Mouse (Mus musculus): Measurements from ENCODE around the gene Osgepl1. TPM values are rescaled to one million over a fixed set of nuclear protein-coding genes. Genes with fewer than 3 reads are reported as not detected.
"Not testable (repeated sequence)": the region's sequence is repeated elsewhere in the genome, so short reads cannot be mapped to it uniquely, and the experiment has no call there.

Gene Osgepl1
- 25.2 and 25.7 TPM in 2 replicates for polyA plus RNA-seq (2015; fragmentation: Nextera tagmentation; extraction: Ambion mirVana)

DNA sequence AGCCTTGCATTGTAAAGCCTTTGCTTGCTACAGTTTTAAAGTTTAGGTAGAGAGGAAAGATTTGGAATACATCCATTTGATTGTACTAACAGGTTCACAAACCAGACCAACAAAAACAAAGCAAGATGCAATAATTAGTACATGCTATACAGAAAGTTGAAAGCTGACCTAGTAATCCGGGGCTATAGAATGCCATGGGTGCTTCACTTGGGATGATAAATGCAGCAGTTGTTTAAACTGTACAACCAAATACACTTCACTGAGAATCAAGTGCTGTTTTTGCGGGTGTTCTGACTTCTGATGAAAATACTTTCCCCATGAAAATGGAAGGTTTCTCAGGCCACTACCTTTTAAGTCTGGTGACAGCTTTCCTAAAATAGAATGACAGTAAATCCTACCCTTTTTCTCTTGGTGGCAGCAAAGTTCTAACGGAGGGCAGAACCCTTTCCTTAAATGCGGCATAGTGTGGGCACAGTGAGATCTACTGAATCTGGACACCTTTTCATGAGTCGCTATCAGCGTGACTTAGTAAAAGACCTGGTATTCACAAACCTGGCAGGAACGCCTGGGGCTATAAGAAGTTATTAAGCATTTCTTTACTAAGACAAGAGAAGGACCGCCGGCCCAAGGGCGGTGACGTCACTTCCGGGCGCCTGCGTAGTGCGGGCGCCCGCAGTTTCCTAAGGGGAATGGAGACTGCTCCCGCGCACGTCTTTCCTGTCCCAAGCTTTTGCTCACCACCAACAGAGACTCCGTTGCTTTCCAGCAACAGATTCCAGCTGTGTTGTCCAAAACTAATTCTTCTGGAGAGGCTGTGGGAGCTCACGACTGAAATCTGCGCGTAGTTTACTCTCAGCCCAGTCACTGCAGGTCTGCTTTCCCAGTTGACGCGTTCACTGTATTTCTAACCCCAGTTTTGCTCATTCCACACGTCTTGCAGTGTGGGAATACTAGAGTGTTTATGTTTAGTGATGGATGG lies at the start of gene Osgepl1:
TSS of gene Osgepl1 (plus strand) at position 636 of the 979 bp plus-strand sequence.
- H3K36me3 ChIP-seq (ENCODE audit: control insufficient read depth, insufficient read depth, low read length) = peaks cover 6% of the 10 kb centered on the region; the same call in 1 of the 2 replicates
- H3K9me3 ChIP-seq (ENCODE audit: control insufficient read depth, low read length) = no peaks in the 10 kb centered on the region
- peak within 1 kb of the TSS; percentile 76 for H3K27ac ChIP-seq (ENCODE audit: low read length)
- H3K4me1 ChIP-seq (ENCODE audit: control insufficient read depth, insufficient read depth, low read length) = no peaks in the 10 kb centered on the region
- peak within 1 kb of the TSS; percentile 71 for H3K4me2 ChIP-seq (ENCODE audit: low read depth, low read length)
- peak within 1 kb of the TSS; percentile 75 for H3K9ac ChIP-seq (ENCODE audit: low read depth, low read length)
- peak; percentile 99 for ATAC-seq
- H3K4me3 ChIP-seq (ENCODE audit: low read length) = peak within 1 kb of the TSS; percentile 57
- 2% methylated on average over 27 of the region's 27 CpGs for WGBS
- H3K27me3 ChIP-seq (replicated peaks; ENCODE audit: control insufficient read depth, insufficient read depth, low read length) = no peaks in the 10 kb centered on the region

DNA sequence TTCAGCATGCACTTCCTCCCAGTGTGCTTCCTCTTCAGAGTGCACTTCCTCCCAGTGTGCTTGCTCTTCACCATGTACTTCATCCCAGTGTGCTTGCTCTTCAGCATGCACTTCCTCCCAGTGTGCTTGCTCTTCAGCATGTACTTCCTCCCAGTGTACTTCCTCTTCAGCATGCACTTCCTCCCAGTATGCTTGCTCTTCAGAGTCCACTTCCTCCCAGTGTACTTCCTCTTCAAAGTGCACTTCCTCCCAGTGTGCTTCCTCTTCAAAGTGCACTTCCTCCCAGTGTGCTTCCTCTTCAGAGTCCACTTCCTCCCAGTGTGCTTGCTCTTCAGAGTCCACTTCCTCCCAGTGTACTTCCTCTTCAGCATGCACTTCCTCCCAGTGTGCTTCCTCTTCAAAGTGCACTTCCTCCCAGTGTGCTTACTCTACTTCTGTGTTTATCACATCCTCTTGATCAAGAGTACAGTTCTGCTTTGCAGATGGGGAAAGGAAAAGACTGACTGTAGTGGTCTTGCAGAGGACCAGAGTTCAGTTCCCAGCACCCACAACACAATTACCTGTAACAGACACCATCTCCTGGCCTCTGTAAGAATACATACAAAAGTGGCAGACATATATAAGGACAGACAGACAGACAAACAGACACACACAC lies 48.3 kb upstream of the Osgepl1 start:
- H3K9ac ChIP-seq (ENCODE audit: low read depth, low read length); ATAC-seq; H3K27ac ChIP-seq (ENCODE audit: low read length); H3K4me1 ChIP-seq (ENCODE audit: control insufficient read depth, insufficient read depth, low read length); H3K4me3 ChIP-seq (ENCODE audit: low read length); H3K4me2 ChIP-seq (ENCODE audit: low read depth, low read length); H3K36me3 ChIP-seq (ENCODE audit: control insufficient read depth, insufficient read depth, low read length); H3K9me3 ChIP-seq (ENCODE audit: control insufficient read depth, low read length); H3K27me3 ChIP-seq (replicated peaks; ENCODE audit: control insufficient read depth, insufficient read depth, low read length): not testable (repeated sequence)

DNA sequence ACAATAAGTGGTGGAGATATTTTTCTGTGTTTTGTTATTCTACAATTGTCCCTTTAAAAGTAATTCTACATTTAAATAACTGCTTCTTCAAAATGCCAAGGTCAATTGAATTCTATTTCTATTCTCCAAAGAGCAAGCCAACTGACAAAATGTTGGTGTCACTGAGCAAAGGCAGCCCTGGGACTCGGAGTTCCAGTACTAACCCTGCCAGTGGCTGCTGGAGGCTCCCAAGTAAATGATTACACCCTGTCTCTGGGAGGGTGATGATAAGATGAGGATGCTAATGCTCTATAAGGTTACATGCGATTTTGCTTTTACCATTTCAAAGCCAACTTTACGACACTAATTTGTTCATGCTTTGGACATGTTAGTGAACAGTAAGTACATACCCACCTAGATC lies 43.5 kb upstream of the Osgepl1 start:
- no peaks in the 10 kb centered on the region for H3K9me3 ChIP-seq (ENCODE audit: control insufficient read depth, low read length)
- H3K27me3 ChIP-seq (replicated peaks; ENCODE audit: control insufficient read depth, insufficient read depth, low read length) = no peaks in the 10 kb centered on the region
- no peak overlapping the region for H3K4me2 ChIP-seq (ENCODE audit: low read depth, low read length)
- no peak for ATAC-seq
- H3K4me1 ChIP-seq (ENCODE audit: control insufficient read depth, insufficient read depth, low read length) = no peaks in the 10 kb centered on the region
- H3K4me3 ChIP-seq (ENCODE audit: low read length) = no peak overlapping the region
- H3K27ac ChIP-seq (ENCODE audit: low read length) = no peak overlapping the region
- no peak overlapping the region for H3K9ac ChIP-seq (ENCODE audit: low read depth, low read length)
- 80% methylated on average over 3 of the region's 3 CpGs for WGBS
- H3K36me3 ChIP-seq (ENCODE audit: control insufficient read depth, insufficient read depth, low read length) = no peaks in the 10 kb centered on the region

DNA sequence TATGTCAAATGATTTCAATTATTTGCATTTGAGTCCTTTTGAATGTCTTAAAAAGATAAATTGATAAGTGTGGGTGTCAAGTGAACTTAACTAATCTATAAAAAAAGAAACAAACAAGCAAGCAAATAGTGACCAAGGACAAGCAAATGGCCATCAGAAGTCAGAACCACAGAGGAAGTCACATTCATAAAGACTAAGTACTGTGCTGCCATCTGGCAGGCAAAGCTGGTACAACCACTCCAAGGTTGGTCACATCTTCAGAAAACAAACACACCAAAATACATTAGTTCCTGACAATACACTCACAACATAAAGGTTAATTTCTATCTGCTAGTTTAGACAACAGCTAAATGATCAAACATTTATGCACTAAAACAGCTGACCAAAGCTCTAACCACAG lies 40.8 kb upstream of the Osgepl1 start:
- H3K27ac ChIP-seq (ENCODE audit: low read length) = no peak overlapping the region
- no peaks in the 10 kb centered on the region for H3K9me3 ChIP-seq (ENCODE audit: control insufficient read depth, low read length)
- no peaks in the 10 kb centered on the region for H3K4me1 ChIP-seq (ENCODE audit: control insufficient read depth, insufficient read depth, low read length)
- ATAC-seq = no peak
- no peak overlapping the region for H3K4me3 ChIP-seq (ENCODE audit: low read length)
- H3K9ac ChIP-seq (ENCODE audit: low read depth, low read length) = no peak overlapping the region
- no peaks in the 10 kb centered on the region for H3K36me3 ChIP-seq (ENCODE audit: control insufficient read depth, insufficient read depth, low read length)
- no peaks in the 10 kb centered on the region for H3K27me3 ChIP-seq (replicated peaks; ENCODE audit: control insufficient read depth, insufficient read depth, low read length)
- no peak overlapping the region for H3K4me2 ChIP-seq (ENCODE audit: low read depth, low read length)

DNA sequence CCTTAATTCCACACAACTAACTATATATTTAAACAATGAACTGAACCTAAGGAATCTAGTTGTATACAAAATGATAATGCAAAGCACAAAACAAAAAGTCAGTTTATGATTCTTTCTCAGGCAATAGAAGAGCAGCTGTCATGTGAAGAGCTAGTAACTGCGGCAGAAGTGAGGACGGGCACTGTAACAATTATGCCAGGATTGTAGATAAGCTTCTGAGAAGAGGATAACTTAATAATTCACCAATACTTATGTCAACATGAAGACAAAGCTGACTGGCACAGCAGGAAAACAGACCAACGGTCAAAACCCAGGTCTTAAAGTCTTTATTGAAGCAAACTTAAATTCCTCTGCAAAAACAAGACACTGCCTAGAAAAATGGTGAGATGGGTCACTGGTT lies 22.2 kb upstream of the Osgepl1 start:
- Histone ChIP-seq H3K4me3 (ENCODE audit: low read length) (no peak overlapping the region), H3K27ac (ENCODE audit: low read length) (no peak overlapping the region), H3K4me2 (ENCODE audit: low read depth, low read length) (no peak overlapping the region), H3K27me3 (replicated peaks; ENCODE audit: control insufficient read depth, insufficient read depth, low read length) (no peaks in the 10 kb centered on the region), H3K4me1 (ENCODE audit: control insufficient read depth, insufficient read depth, low read length) (no peaks in the 10 kb centered on the region), H3K36me3 (ENCODE audit: control insufficient read depth, insufficient read depth, low read length) (0 out of 2 replicates have a peak, but pooled peaks cover 3% of the 10 kb centered on the region), H3K9me3 (ENCODE audit: control insufficient read depth, low read length) (no peaks in the 10 kb centered on the region), H3K9ac (ENCODE audit: low read depth, low read length) (no peak overlapping the region)
- 63% methylated on average over 3 of the region's 3 CpGs for WGBS
- ATAC-seq = 0 out of 2 replicates have a peak, but pooled peaks have one; percentile 56

DNA sequence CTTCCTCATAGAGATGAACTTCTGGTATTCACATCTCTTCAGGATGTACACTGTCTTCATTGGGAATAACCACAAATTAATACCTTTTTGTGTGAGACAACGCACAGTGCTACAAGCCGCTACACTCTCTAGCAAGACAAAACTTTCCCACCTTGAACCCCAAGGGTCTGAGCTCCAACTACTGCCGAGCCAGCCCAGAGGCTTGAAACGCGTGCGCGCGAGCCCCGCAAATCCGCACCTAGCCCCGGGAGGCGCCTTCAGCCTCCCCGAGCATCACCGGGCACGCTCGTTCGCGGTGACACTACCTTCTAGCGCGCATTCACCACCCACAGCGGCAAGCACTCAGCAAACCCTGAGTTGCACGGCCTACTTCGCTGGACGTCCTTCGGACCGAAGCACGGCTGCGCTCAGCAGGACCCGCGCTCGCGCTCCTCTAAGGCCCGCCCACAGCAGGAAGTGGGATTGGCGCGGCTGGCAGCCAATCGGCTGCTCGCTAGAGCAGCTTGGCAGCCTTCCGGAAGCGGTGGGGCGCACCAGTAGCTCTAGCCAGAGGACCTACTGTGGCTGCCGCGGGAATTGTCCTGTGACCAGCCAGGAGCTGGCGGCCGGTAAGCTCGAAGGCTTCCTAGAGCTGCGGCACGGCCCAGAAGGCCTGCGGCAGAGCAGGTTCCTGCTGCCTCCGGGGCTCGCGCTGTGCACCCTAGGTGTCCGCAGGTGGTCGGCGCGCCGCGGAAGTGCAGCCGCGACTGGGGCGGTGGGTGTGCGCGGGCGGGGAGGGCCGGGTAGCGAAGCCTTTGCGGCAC lies 16.6 kb upstream of the Osgepl1 start, which contains the start of the genes Pms1, Ormdl1 and Gm28778:
TSS of gene Pms1 (minus strand) at position 438 of the 803 bp plus-strand sequence.
TSS of gene Ormdl1 (plus strand) at position 515 of the 803 bp plus-strand sequence.
TSS of gene Gm28778 (plus strand) at position 531 of the 803 bp plus-strand sequence.
- under 1% methylated on average over 66 of the region's 66 CpGs for WGBS
- Histone ChIP-seq H3K9ac (ENCODE audit: low read depth, low read length) (peak within 1 kb of the TSS; percentile 93), H3K9me3 (ENCODE audit: control insufficient read depth, low read length) (no peaks in the 10 kb centered on the region), H3K4me3 (ENCODE audit: low read length) (peak within 1 kb of the TSS; percentile 90), H3K36me3 (ENCODE audit: control insufficient read depth, insufficient read depth, low read length) (no peaks in the 10 kb centered on the region), H3K4me1 (ENCODE audit: control insufficient read depth, insufficient read depth, low read length) (peaks cover 3% of the 10 kb centered on the region; the same call in 1 of the 2 replicates), H3K27ac (ENCODE audit: low read length) (peak within 1 kb of the TSS; percentile 93), H3K4me2 (ENCODE audit: low read depth, low read length) (peak within 1 kb of the TSS; percentile 71), H3K27me3 (replicated peaks; ENCODE audit: control insufficient read depth, insufficient read depth, low read length) (no peaks in the 10 kb centered on the region)
- peak; percentile 100 for ATAC-seq

DNA sequence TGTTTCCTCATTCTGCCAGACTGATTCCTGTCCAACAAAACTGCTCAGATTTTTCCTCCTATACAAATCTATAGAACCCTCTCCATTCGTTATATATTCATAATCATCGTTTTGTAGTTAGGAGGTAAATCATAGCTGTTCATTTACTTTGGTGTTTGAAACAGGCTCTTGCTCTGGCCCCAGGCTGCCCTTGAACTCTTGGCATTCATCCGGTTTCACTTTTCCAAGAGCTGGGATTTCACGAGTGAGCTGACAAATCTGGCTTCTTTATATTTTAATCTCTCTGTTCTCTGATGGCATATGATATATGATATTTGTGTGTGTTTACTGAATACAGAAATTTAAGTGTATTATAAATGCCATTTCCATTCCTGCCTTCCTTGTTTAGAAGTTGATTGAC lies 12.9 kb upstream of the Osgepl1 start:
- Histone ChIP-seq H3K27me3 (replicated peaks; ENCODE audit: control insufficient read depth, insufficient read depth, low read length) (no peaks in the 10 kb centered on the region), H3K4me3 (ENCODE audit: low read length) (no peak overlapping the region), H3K36me3 (ENCODE audit: control insufficient read depth, insufficient read depth, low read length) (no peaks in the 10 kb centered on the region), H3K9ac (ENCODE audit: low read depth, low read length) (no peak overlapping the region), H3K4me2 (ENCODE audit: low read depth, low read length) (no peak overlapping the region), H3K9me3 (ENCODE audit: control insufficient read depth, low read length) (no peaks in the 10 kb centered on the region), H3K4me1 (ENCODE audit: control insufficient read depth, insufficient read depth, low read length) (peaks cover 3% of the 10 kb centered on the region; the same call in 1 of the 2 replicates), H3K27ac (ENCODE audit: low read length) (no peak overlapping the region)
- no peak for ATAC-seq
- 83% methylated on average over 4 of the region's 4 CpGs for WGBS

DNA sequence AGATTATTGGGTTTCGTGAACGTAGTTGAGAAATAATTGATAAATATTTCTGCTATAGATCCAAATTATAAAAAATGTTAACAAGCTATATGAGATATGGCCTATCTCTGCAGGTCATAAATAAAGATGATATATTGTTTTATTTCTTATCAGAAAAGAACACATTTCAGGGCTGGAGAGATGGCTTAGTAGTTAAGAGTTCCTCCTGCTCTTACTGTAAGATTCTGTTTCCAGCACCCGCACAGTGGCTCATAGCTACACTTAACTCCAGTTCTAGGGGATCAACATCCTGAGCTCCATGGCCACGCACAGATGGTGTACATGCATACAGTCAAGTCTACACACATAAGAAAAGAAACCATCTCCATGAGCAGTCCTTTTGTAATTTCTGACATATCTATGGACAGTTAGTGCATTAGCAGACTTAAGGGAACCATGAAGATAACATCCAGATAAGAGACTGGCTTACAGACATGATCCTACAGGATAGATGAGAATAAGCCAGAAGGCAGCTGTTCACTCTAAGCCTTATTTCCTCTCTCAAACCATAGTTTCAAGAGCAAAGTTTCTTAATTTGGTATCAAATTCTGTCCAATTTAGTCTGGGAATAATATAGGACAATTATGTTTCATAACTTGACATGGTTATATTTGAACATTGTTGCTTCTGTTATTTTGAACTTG lies 8.4 kb downstream of the Osgepl1 start:
- H3K9me3 ChIP-seq (ENCODE audit: control insufficient read depth, low read length) = no peaks in the 10 kb centered on the region
- H3K27ac ChIP-seq (ENCODE audit: low read length) = no peak overlapping the region
- no peak overlapping the region for H3K4me2 ChIP-seq (ENCODE audit: low read depth, low read length)
- H3K4me1 ChIP-seq (ENCODE audit: control insufficient read depth, insufficient read depth, low read length) = no peaks in the 10 kb centered on the region
- 92% methylated on average over 4 of the region's 4 CpGs for WGBS
- peaks cover 6% of the 10 kb centered on the region; the same call in 1 of the 2 replicates for H3K36me3 ChIP-seq (ENCODE audit: control insufficient read depth, insufficient read depth, low read length)
- no peak overlapping the region for H3K9ac ChIP-seq (ENCODE audit: low read depth, low read length)
- no peak for ATAC-seq
- no peak overlapping the region for H3K4me3 ChIP-seq (ENCODE audit: low read length)
- H3K27me3 ChIP-seq (replicated peaks; ENCODE audit: control insufficient read depth, insufficient read depth, low read length) = no peaks in the 10 kb centered on the region
